Mouse (Mus musculus) retina, adult 2 months (tissue): ENCODE measurements around the gene Shkbp1.

Source experiments
- DNase-seq: peaks from one replicate; pipeline ENCODE4 v3.0.0-alpha.2; 2012; ENCODE audit warnings: low read depth, low spot score

Shkbp1 gene

DNA sequence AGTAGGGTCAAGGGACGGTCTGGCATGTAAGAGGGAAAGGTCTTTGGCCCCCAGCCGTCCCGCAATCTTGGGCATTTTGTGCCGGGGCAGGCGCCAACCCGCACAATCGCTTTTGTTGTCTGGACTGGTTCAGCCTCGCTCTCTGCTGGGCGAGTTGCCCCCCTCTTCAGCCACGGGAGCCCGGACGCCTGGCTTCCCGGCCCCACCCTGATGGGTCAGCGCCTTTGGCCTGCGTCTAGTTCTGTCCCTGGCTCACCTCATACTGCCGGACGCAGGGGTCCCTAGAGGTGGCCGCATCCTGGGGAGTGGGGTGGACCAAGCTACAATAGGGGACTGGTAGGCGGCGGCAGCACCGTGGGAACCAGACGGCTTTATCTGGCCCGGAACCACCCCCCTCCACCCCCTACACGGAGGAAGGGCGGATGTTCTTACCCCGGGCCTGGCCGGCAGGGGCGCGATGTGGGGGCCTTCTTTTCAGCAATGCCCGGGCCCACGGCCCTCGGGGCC is 21.4 kb downstream of the Shkbp1 start:
- DNase-seq, result no peak

- no peak for DNase-seq
These were observed 22.4 kb downstream of the Shkbp1 start for GRCm38 (mm10) chr7:27333316-27333941.

GRCm38 (mm10) chr7:27332353-27333199 is 23.2 kb downstream of the Shkbp1 start:
- DNase-seq, result peak; percentile 38

- DNase-seq, result no peak
These were observed 24.0 kb downstream of the Shkbp1 start for GRCm38 (mm10) chr7:27331854-27332253.

- no peak for DNase-seq
These were observed 24.3 kb downstream of the Shkbp1 start for GRCm38 (mm10) chr7:27331541-27331851.

- peak; percentile 32 for DNase-seq
These were observed 24.9 kb downstream of the Shkbp1 start for GRCm38 (mm10) chr7:27330709-27331540.

DNA sequence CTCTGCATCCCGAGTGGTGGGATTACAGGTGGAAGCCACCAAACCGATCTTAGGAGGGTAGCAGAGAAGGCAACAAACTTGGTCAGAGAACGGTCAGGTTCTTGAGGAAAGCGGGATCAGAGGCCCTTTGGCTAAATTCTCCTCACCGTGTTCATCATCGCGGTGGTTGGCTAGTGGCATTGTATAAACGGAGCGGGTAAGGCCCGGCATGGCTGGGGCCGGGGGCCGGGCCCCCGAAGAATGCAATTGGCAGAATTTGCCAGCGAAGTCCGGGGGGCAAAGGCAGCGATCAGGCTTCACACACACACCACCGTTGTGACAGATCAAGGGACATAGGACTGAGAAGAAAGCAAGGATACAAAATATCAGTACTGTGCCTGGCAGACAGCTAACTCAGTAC is 25.8 kb downstream of the Shkbp1 start:
- no peak for DNase-seq

DNA sequence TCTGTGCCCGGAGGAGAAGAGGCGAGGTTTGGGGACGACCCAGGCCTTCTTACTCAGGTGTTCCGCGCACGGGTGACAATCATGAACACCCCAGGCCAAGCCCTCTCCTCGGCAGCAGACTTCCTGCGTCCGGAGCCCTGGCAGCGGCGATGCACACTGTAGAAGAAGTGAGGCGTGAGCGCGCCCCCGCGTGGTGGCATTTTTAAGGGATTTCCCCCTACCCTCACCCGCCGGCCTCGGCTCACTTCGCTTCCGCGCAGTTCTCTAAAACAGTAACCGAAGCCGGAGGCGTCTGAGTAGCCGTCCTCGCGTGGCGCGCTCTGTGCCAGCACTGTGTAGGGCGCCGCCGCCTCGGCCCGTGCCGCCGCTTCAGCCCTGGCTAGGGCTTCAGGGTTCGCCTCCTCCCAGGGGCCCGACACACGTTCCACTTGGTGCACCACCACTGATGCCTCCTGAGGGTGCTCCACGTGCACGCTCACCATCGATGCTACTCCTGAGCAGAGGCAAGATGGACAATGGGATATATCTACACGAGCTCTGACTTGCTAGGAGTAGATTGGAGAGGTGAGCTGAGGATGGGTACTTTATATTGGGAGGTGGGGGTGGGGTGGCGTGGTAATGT is 26.4 kb downstream of the Shkbp1 start:
- peak; percentile 37 for DNase-seq

DNA sequence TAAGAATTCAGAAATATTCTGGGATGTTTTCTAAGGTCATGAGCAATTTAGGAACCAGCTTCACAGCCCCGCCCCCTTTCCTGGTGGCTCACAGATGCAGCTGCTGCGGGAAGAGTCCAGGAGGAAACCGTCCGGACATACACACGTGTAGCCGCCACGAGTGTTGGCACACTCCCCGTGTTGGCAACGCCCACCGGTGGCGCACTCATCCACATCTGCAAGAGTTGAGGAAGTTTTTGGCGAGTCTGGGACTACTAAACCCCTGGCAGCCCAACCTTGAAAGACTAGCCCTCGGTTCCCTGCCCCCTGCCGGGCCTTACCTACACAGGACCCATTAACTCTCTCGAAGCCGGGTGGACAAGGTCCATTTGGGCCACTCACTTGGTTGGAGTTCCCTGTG is 27.2 kb downstream of the Shkbp1 start:
- DNase-seq, result no peak

GRCm38 (mm10) chr7:27328161-27328560 is 27.7 kb downstream of the Shkbp1 start:
- no peak for DNase-seq

- no peak for DNase-seq
These were observed 28.3 kb downstream of the Shkbp1 start for GRCm38 (mm10) chr7:27327500-27327899.

DNA sequence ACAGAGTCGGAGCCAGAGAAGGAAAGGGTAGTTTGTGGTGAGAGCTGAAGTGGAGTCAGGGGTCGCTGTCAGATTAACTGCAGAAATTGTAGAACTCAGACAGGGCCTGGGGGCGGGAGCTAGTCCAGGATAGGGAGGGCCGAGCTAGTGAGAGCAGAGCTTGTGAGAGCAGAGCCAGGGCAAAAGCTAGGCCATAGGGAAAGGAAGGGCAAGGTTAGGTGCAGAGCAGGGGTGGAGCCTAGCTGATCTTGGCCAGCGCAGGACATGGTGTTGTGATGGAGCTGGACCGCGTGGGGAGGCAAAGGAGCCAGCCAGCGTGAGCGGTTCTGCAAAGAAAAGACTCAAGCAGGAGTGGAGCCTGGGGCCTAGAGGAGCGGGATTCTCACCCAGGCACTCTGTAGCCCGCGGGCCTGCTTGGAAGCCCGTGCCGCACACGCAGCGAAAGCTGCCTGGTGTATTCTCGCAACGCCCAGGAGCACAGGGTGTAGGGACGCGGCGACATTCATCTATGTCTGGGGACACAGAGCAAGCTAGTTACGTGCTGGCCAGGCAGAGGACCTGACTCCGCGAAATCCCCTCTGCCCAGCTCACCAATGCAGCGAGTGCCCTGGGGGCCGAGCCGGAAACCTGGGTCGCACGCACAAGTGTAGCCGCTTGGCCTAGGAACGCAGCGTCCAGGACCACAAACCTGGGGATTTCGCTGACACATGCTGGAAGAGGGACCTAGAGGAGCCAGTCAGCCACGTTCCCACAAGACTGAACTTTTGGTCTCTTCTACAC is 29.5 kb downstream of the Shkbp1 start:
- DNase-seq, result no peak

GRCm38 (mm10) chr7:27325697-27326096 is 30.1 kb downstream of the Shkbp1 start:
- DNase-seq, result no peak

GRCm38 (mm10) chr7:27324928-27325327 is 30.9 kb downstream of the Shkbp1 start:
- DNase-seq, result no peak

DNA sequence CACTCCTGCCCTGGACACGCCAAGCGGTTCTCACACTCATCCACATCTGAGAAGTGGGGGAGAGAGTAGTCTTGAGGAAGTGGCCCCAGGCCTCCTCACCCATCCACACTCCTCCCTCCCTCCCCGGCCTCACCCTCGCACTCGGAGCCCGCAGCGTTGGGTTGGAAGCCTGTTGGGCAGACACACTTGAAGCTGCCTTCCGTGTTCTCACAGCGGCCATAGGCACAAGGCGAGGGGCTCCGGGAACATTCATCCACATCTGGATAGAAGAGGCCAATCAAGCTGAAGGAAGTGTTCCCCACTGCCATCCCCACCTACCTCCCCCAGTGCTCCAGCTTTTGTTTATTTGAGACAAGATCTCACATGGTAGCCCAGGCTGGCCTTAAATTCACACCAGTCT is 31.7 kb downstream of the Shkbp1 start:
- DNase-seq, result no peak

DNA sequence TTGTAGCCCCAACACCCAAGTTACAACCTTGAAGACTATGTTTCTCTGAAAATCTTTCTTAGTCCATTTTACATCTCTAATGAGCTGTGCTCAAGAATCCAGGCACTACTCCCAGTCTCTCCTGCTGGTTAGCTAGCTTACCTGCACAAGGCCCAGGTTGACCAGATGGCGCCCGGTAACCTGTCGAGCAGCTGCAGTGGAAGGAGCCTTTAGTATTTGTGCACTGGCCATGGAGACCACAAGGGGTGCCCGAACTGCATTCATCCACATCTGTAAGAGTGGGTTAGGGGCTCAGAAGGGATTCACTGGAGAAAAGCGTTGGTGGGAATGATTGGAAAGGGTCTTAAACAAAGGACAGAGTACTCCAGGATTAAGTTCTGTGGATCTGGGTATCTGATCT is 32.8 kb downstream of the Shkbp1 start:
- no peak for DNase-seq

- no peak for DNase-seq
These were observed 33.5 kb downstream of the Shkbp1 start for GRCm38 (mm10) chr7:27322291-27322690.

- no peak for DNase-seq
These were observed 36.4 kb downstream of the Shkbp1 start for GRCm38 (mm10) chr7:27319411-27319810.

GRCm38 (mm10) chr7:27315958-27316357 is 39.9 kb downstream of the Shkbp1 start:
- DNase-seq, result no peak

DNA sequence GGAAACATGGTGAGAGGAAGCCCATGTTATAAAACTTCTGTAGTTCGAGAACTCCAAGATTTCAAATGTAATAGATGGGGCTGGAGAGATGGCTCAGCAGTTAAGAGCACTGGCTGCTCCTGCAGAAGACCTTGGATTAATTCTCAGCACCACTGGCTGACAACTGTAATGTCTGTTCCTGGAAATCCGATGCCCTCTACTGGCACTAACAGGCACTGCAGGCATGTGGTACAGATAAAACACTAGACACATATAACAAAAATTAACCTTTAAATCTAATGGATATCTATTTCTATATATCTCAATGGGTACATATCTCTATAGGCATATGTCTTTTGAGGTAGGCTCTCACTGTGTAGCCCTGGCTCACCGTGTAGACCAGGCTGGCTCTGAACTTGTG is 41.4 kb downstream of the Shkbp1 start:
- DNase-seq, result no peak

DNA sequence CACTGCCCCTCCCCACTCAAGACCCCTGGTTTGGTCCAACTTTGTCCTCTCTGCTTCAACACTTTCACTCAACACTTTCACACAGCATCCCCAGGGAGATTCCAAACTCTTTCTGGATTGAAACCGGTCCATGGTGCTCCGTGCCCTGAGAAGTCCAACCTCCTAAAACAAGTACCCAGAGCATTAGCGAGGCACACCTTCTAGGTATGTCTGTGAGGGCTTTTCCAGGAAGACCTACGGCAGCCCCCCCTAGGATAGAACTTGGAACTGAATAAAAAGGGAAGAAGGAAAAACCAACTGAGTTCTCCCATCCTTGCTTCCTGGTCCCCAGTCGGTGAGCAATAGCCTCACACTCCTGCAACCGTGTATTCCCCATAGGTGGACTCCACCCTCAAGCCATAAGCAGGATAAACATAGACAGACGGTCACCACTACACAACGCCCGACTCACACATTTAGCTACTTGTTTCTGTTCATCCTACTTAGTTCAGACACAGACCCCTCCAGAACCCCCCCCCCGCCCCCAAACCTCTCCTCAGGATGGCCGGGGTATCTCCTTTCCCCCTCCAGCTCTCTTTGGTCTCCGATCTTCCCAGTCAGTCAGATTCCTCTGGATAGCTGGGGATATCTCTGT is 44.1 kb downstream of the Shkbp1 start:
- DNase-seq, result no peak
